Comparison of ENCODE assay signal across 9 mouse cellular contexts in genomic region chr4:130533975-130534374, GRCm38 (mm10). TPM values are rescaled to one million over a fixed set of nuclear protein-coding genes. Genes with fewer than 3 reads are reported as not detected.
DNase-seq lines count a peak whose midpoint lies in the region; ATAC-seq lines count a peak whose summit lies in the region.
"Had no signal": no experiment of that assay in that cellular context is flagged by ENCODE, and none has a peak within 500 bp of the region (broad histone marks: within the 10 kb centered on the region; RNA-seq: fewer than 3 reads in every experiment).

No protein-coding gene starts in this region.

- H3K9ac ChIP-seq in midbrain, embryonic 11.5 days (ENCODE audit: low read length) = no peak overlapping the region

- peak; percentile 69 for DNase-seq in T-cell, adult 2 months (ENCODE audit: low spot score)
- peak; percentile 87 for DNase-seq in cerebellum, adult 9-11 months
- peak; percentile 79 to 98 for DNase-seq in frontal cortex, adult 2 months (ENCODE audit: extremely low spot score in 1 of 2, low spot score in 1 of 2)
- peak; percentile 78 for DNase-seq in hindlimb bud, embryonic 11.5 days (ENCODE audit: extremely low spot score, low read depth, low spot score)
- peak; percentile 68 to 98 for DNase-seq in left cerebral cortex, adult 8-10 months (ENCODE audit: low spot score in 2 of 2)
- DNase-seq in midbrain, embryonic 11.5 days (ENCODE audit: low spot score, missing footprints) = peak; percentile 100
- DNase-seq in right cerebral cortex, postnatal 4 days = peak; percentile 92
- peak; percentile 75 for DNase-seq in yolk sac, embryonic 10.5 days (ENCODE audit: low spot score)

- no peak overlapping the region for H3K4me2 ChIP-seq in midbrain, embryonic 11.5 days

- H3K27me3 ChIP-seq in midbrain, embryonic 11.5 days (ENCODE audit: control insufficient read depth, insufficient read depth, low read length) = no peaks in the 10 kb centered on the region

- peaks cover 9% of the 10 kb centered on the region; the same call in 1 of the 2 replicates for H3K36me3 ChIP-seq in midbrain, embryonic 11.5 days (ENCODE audit: control insufficient read depth, insufficient read depth, low read length)

- WGBS in midbrain, embryonic 11.5 days = 45% methylated on average over 4 of the region's 4 CpGs

- no peak overlapping the region for H3K4me3 ChIP-seq in midbrain, embryonic 11.5 days (ENCODE audit: low read depth, low read length)

- 0 out of 2 replicates have a peak, but pooled peaks cover 2% of the 10 kb centered on the region for H3K4me1 ChIP-seq in midbrain, embryonic 11.5 days (ENCODE audit: control insufficient read depth, insufficient read depth, low read length)

- H3K27ac ChIP-seq in midbrain, embryonic 11.5 days (ENCODE audit: low read depth, low read length) = no peak overlapping the region
- H3K27ac ChIP-seq: macrophage had no signal

- H3K9me3 ChIP-seq in midbrain, embryonic 11.5 days (ENCODE audit: control insufficient read depth, low read length) = peaks cover 3% of the 10 kb centered on the region; the same call in 1 of the 2 replicates

- peak; percentile 33; the same call in 1 of the 2 replicates for ATAC-seq in midbrain, embryonic 11.5 days (ENCODE audit: low FRiP score)

RNA-seq across cellular contexts. Expression of gene Nkain1, which starts 40.0 kb away (rescaled TPM):
- 31.9 and 34.2 TPM in 2 replicates for polyA plus RNA-seq in frontal cortex, adult 2 months (2012; rRNA removed)
- total RNA-seq in left cerebral cortex, adult 8-10 months (2022) = 10 to 100 TPM; 37.8 to 40.9 (median 39.0) TPM
- polyA plus RNA-seq in midbrain, embryonic 11.5 days (2014; fragmentation: Nextera tagmentation; extraction: Ambion mirVana) = 18.7 and 21.4 TPM in 2 replicates
